Comparison of ENCODE assay signal across 33 mouse cellular contexts in genomic region chr6:75215515-75215914, GRCm38 (mm10).
"Had no signal": no experiment of that assay in that cellular context is flagged by ENCODE, and none has a peak within 500 bp of the region (broad histone marks: within the 10 kb centered on the region; RNA-seq: fewer than 3 reads in every experiment).

No protein-coding gene starts in this region.

- H3K4me1 ChIP-seq: limb, embryonic 10.5 days; limb, embryonic 12.5 days; limb, embryonic 13.5 days; limb, embryonic 15.5 days; liver, embryonic 12.5 days; liver, embryonic 13.5 days; liver, embryonic 15.5 days; lung, embryonic 15.5 days; megakaryocyte, embryonic 14.5 days; midbrain, embryonic 10.5 days; midbrain, embryonic 12.5 days; midbrain, embryonic 13.5 days; midbrain, embryonic 15.5 days; neural tube, embryonic 12.5 days; neural tube, embryonic 13.5 days had no signal

- ATAC-seq: liver, embryonic 12.5 days; liver, postnatal 0 days; lung, postnatal 0 days; midbrain, embryonic 13.5 days; midbrain, embryonic 15.5 days; midbrain, embryonic 16.5 days had no signal

- H3K27ac ChIP-seq: limb, embryonic 10.5 days; limb, embryonic 12.5 days; limb, embryonic 13.5 days; limb, embryonic 15.5 days; liver, embryonic 12.5 days; liver, embryonic 13.5 days; liver, embryonic 14.5 days; liver, embryonic 15.5 days; lung, embryonic 15.5 days; macrophage; midbrain, embryonic 10.5 days; midbrain, embryonic 12.5 days; midbrain, embryonic 13.5 days; midbrain, embryonic 15.5 days; neural tube, embryonic 12.5 days; neural tube, embryonic 13.5 days had no signal

- H3K36me3 ChIP-seq: limb, embryonic 10.5 days; limb, embryonic 12.5 days; limb, embryonic 13.5 days; limb, embryonic 15.5 days; liver, embryonic 12.5 days; liver, embryonic 13.5 days; liver, embryonic 15.5 days; lung, embryonic 15.5 days; midbrain, embryonic 10.5 days; midbrain, embryonic 12.5 days; midbrain, embryonic 13.5 days; midbrain, embryonic 15.5 days; neural tube, embryonic 12.5 days; neural tube, embryonic 13.5 days had no signal

- H3K4me3 ChIP-seq: limb, embryonic 10.5 days; limb, embryonic 12.5 days; limb, embryonic 13.5 days; limb, embryonic 15.5 days; liver, embryonic 12.5 days; liver, embryonic 13.5 days; liver, embryonic 15.5 days; lung, embryonic 15.5 days; megakaryocyte, embryonic 14.5 days; midbrain, embryonic 10.5 days; midbrain, embryonic 12.5 days; midbrain, embryonic 13.5 days; midbrain, embryonic 15.5 days; myocyte; neural tube, embryonic 12.5 days; neural tube, embryonic 13.5 days had no signal

- H3K9ac ChIP-seq: limb, embryonic 12.5 days; limb, embryonic 13.5 days; limb, embryonic 15.5 days; liver, embryonic 12.5 days; liver, embryonic 13.5 days; liver, embryonic 14.5 days; liver, embryonic 15.5 days; liver, postnatal 0 days; lung, embryonic 14.5 days; lung, embryonic 15.5 days; midbrain, embryonic 12.5 days; midbrain, embryonic 13.5 days; midbrain, embryonic 15.5 days; neural tube, embryonic 12.5 days; neural tube, embryonic 13.5 days had no signal

- H3K27me3 ChIP-seq: limb, embryonic 12.5 days; limb, embryonic 13.5 days; limb, embryonic 15.5 days; liver, embryonic 12.5 days; liver, embryonic 13.5 days; liver, embryonic 15.5 days; lung, embryonic 15.5 days; megakaryocyte, embryonic 14.5 days; midbrain, embryonic 12.5 days; midbrain, embryonic 13.5 days; midbrain, embryonic 15.5 days; neural tube, embryonic 12.5 days; neural tube, embryonic 13.5 days had no signal

- H3K9me3 ChIP-seq: limb, embryonic 10.5 days; limb, embryonic 12.5 days; limb, embryonic 13.5 days; limb, embryonic 15.5 days; liver, embryonic 12.5 days; liver, embryonic 13.5 days; liver, embryonic 15.5 days; lung, embryonic 15.5 days; megakaryocyte, embryonic 14.5 days; midbrain, embryonic 10.5 days; midbrain, embryonic 12.5 days; midbrain, embryonic 13.5 days; midbrain, embryonic 15.5 days; neural tube, embryonic 12.5 days; neural tube, embryonic 13.5 days had no signal

- DNase-seq: left cerebral cortex, postnatal 4 days; liver; liver, embryonic 13.5 days; liver, postnatal 0 days; lung, adult 18-20 months; lung, adult 2 months; lung, embryonic 14.5 days; lung, postnatal 10 days; lung, postnatal 14 days; lung, postnatal 36 days; lung, postnatal 4 days; midbrain, embryonic 14.5 days had no signal

- H3K4me2 ChIP-seq: limb, embryonic 12.5 days; limb, embryonic 13.5 days; limb, embryonic 15.5 days; liver, embryonic 11.5 days; liver, embryonic 12.5 days; liver, embryonic 13.5 days; liver, embryonic 15.5 days; lung, embryonic 14.5 days; lung, embryonic 15.5 days; midbrain, embryonic 11.5 days; midbrain, embryonic 12.5 days; midbrain, embryonic 13.5 days; midbrain, embryonic 15.5 days; neural tube, embryonic 12.5 days; neural tube, embryonic 13.5 days had no signal
